Mouse (Mus musculus) neutrophil, adult 5-6 weeks (primary cell): ENCODE measurements at regions not wholly inside any gene's neighbourhood (a gene's known extent, or its start where the extent isn't known, plus 50 kb on each side); places are given as distances from the start of the nearest gene placed in this dataset.

Source experiments
- ATAC-seq: fragments of 151-379, 151-347 bp; 2 replicates; pipeline ENCODE4 v1.8.0; 2017; ENCODE audit warnings: mild to moderate bottlenecking, moderate TSS enrichment; ENCODE audit not compliant: insufficient number of reproducible peaks, poor library complexity, low FRiP score, severe bottlenecking; ENCODE audit errors: extremely low read depth

DNA sequence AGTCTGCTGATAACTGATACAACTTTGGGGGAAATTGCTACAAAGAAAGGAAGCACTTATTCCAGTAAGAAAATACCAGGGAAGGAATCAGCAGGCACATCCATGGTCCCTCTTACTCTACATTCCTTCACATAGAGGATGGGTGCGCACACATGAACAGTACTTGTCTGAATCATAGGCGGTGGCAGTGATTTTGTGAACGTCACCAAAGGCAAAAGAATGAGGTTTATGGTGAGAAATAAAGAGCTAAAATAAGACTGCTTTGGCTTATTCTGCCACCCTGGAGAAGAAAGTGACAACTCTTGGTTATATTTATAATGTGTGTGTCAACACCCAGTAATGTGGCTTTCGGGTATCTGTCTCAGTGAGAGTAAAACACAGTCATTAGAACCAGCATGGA is 59.9 kb upstream of the Ccdc80 start:
- ATAC-seq, result no peak

- ATAC-seq, result no peak
Measured at GRCm38 (mm10) chr16:45034401-45034800, 58.8 kb upstream of the Ccdc80 start.

- no peak for ATAC-seq
Measured at GRCm38 (mm10) chr16:45036806-45037520, 56.2 kb upstream of the Ccdc80 start.

GRCm38 (mm10) chr16:45037521-45037888 is 55.7 kb upstream of the Ccdc80 start:
- no peak for ATAC-seq

- peak; percentile 64 for ATAC-seq
Measured at GRCm38 (mm10) chr16:45038261-45039036, 54.8 kb upstream of the Ccdc80 start.
